Mouse (Mus musculus) neural tube, embryonic 11.5 days (tissue): ENCODE results near the gene Sema3a. TPM values are rescaled to one million over a fixed set of nuclear protein-coding genes. Genes with fewer than 3 reads are reported as not detected.

Experiments used
- ATAC-seq: fragments of 200-750 bp; cut with Nextera tagmentation; 2 replicates; pipeline ENCODE4 v1.8.0; 2017; ENCODE audit warnings: moderate number of reproducible peaks, mild to moderate bottlenecking, moderate TSS enrichment, moderate library complexity; ENCODE audit not compliant: insufficient read depth, low FRiP score, low TSS enrichment
- DNase-seq: peaks from one replicate; pipeline ENCODE4 v3.0.0-alpha.2; 2015; ENCODE audit warnings: low spot score
- H3K27ac ChIP-seq: fragments of 300-500 bp; sonication (generic); 2 replicates; pipeline ENCODE4 v1.5.1; 2014; ENCODE audit warnings: low read depth, mild to moderate bottlenecking, low read length
- H3K27me3 ChIP-seq: fragments of 300-500 bp; sonication (generic); 2 replicates; pipeline ENCODE4 v1.6.1; 2014; ENCODE audit warnings: mild to moderate bottlenecking, low read length, mixed read lengths; ENCODE audit not compliant: control insufficient read depth, insufficient read depth
- H3K36me3 ChIP-seq: fragments of 300-500 bp; sonication (generic); 2 replicates; pipeline ENCODE4 v1.6.1; 2014; ENCODE audit warnings: mild to moderate bottlenecking, low read length, moderate library complexity, mixed read lengths; ENCODE audit not compliant: control insufficient read depth, insufficient read depth
- H3K4me1 ChIP-seq: fragments of 300-500 bp; sonication (generic); 2 replicates; pipeline ENCODE4 v1.6.1; 2014; ENCODE audit warnings: low read length, mixed read lengths; ENCODE audit not compliant: control insufficient read depth, insufficient read depth
- H3K4me2 ChIP-seq: fragments of 300-500 bp; sonication (generic); 2 replicates; pipeline ENCODE4 v1.6.1; 2014; ENCODE audit warnings: low read depth, mild to moderate bottlenecking, moderate library complexity
- H3K4me3 ChIP-seq: fragments of 300-500 bp; sonication (generic); 2 replicates; pipeline ENCODE4 v1.5.1; 2014; ENCODE audit warnings: low read depth, low read length
- H3K9ac ChIP-seq: fragments of 300-500 bp; sonication (generic); 2 replicates; pipeline ENCODE4 v1.6.1; 2014; ENCODE audit warnings: mild to moderate bottlenecking, low read length
- H3K9me3 ChIP-seq: fragments of 300-500 bp; sonication (generic); 2 replicates; pipeline ENCODE4 v1.6.1; 2016; ENCODE audit warnings: low read length; ENCODE audit not compliant: control insufficient read depth
- WGBS: fragments of 180-500 bp; shearing (Covaris S2); extraction: QIAGEN DNeasy Blood & Tissue Kit; methylation state at CpG from one replicate; pipeline ENCODE4 v1.1.7; 2014; 5-methylcytosine and 5-hydroxymethylcytosine counted together
- polyA plus RNA-seq: library from polyadenylated mRNA; unstranded; fragments of >200 nt; fragmentation: Nextera tagmentation; extraction: Ambion mirVana; gene quantifications from 2 replicates; pipeline ENCODE4 v1.2.1, GENCODE M21; 2014

Gene Sema3a
- polyA plus RNA-seq, 1 experiment from 2014 or later, result 32.2 TPM

DNA sequence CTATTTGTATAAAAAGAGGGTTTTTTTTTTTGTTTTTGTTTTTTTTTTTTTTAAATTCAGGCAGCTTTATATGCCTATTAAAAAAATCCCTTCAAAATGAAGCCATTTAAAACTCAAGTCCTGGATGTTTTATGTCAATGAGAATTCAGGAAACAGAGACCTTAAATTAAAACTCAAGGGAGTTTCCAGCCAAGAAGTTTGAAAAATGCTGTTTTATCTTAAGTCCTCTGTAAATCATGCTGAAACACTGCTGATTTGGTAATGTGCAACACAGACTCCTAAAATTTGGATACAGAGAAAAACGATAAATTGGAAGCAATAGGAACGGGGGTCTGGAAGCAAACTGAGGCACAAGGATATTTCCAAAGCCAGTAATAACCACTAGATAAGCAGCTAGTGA is 490.7 kb downstream of the Sema3a start:
- H3K4me1 ChIP-seq, result no peaks in the 10 kb centered on the region
- no peak for ATAC-seq
- no peak overlapping the region for H3K4me3 ChIP-seq
- DNase-seq, result no peak
- H3K9ac ChIP-seq, result no peak overlapping the region
- no peaks in the 10 kb centered on the region for H3K36me3 ChIP-seq
- no peak overlapping the region for H3K4me2 ChIP-seq
- H3K27me3 ChIP-seq, result no peaks in the 10 kb centered on the region
- 91% methylated on average over 2 of the region's 2 CpGs for WGBS
- H3K9me3 ChIP-seq, result no peaks in the 10 kb centered on the region
- no peak overlapping the region for H3K27ac ChIP-seq

DNA sequence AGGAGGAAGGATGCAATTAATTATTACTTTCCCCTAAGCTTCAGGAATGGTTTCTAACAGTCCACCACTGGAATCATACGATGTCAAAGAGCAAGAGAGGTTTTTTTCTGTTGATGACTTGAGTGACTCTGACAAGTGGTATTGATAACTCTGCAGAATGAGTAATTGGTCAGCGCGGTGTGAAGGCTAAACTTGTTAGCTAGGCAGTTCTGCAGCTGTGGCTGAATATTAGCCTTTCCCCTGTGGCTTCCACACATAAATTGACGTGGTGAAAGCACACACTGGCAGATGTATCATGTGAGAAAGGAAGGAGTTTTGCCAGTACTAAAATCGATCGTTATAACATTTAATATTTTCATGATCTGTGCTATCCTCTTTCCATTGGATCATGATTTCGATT is 497.4 kb downstream of the Sema3a start:
- no peaks in the 10 kb centered on the region for H3K27me3 ChIP-seq
- H3K4me2 ChIP-seq, result no peak overlapping the region
- WGBS, result 76% methylated on average over 7 of the region's 7 CpGs
- H3K36me3 ChIP-seq, result no peaks in the 10 kb centered on the region
- H3K27ac ChIP-seq, result no peak overlapping the region
- H3K4me3 ChIP-seq, result no peak overlapping the region
- no peaks in the 10 kb centered on the region for H3K4me1 ChIP-seq
- DNase-seq (no peak), ATAC-seq (no peak)
- H3K9me3 ChIP-seq, result no peaks in the 10 kb centered on the region
- no peak overlapping the region for H3K9ac ChIP-seq

DNA sequence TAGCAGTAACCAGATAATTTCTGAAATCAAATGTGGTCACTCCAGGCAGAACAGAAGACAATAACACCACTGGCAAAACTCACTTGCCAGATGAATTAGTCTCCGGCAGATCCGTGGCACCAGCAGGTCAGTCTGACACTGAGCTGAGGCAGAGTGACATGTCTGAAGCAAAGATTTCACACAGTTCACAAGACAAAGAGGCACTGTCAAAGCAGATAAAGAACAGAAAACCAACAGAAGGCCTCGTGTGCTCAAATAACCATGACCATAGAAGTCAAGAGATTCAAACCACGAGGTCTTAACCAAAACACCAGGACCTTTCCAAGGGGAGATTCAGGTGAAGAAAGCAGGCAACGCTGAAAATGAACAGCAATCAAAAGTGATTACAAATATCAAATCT is 499.5 kb downstream of the Sema3a start:
- no peak overlapping the region for H3K4me2 ChIP-seq
- H3K36me3 ChIP-seq, result no peaks in the 10 kb centered on the region
- no peak overlapping the region for H3K4me3 ChIP-seq
- ATAC-seq (no peak), DNase-seq (no peak)
- no peak overlapping the region for H3K27ac ChIP-seq
- no peaks in the 10 kb centered on the region for H3K27me3 ChIP-seq
- no peaks in the 10 kb centered on the region for H3K4me1 ChIP-seq
- 36% methylated on average over 5 of the region's 5 CpGs for WGBS
- no peaks in the 10 kb centered on the region for H3K9me3 ChIP-seq
- H3K9ac ChIP-seq, result no peak overlapping the region

DNA sequence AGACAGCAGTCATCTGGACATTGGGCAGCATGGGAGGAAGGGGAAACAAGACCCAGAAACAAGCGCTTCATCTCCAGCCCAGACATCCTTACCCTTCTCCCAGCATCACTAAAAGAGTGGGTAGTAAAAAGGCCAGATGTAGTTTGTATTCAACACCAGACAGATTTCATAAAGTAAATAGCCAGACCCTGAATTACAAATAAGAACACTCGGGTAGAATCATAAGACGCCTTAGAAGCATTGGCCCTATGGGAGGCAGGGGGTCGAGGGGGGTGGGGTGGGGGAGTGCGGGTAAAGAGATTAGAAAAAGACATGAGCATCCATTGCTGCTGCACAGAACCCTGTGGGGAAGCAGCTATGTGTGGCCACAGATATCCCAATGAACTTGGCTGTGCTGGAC is 500.9 kb downstream of the Sema3a start:
- Histone ChIP-seq H3K27me3 (no peaks in the 10 kb centered on the region), H3K9me3 (no peaks in the 10 kb centered on the region), H3K9ac (no peak overlapping the region), H3K4me1 (no peaks in the 10 kb centered on the region), H3K4me3 (no peak overlapping the region), H3K4me2 (no peak overlapping the region), H3K36me3 (no peaks in the 10 kb centered on the region), H3K27ac (no peak overlapping the region)
- no peak for DNase-seq
- no peak for ATAC-seq
- 84% methylated on average over 5 of the region's 5 CpGs for WGBS

DNA sequence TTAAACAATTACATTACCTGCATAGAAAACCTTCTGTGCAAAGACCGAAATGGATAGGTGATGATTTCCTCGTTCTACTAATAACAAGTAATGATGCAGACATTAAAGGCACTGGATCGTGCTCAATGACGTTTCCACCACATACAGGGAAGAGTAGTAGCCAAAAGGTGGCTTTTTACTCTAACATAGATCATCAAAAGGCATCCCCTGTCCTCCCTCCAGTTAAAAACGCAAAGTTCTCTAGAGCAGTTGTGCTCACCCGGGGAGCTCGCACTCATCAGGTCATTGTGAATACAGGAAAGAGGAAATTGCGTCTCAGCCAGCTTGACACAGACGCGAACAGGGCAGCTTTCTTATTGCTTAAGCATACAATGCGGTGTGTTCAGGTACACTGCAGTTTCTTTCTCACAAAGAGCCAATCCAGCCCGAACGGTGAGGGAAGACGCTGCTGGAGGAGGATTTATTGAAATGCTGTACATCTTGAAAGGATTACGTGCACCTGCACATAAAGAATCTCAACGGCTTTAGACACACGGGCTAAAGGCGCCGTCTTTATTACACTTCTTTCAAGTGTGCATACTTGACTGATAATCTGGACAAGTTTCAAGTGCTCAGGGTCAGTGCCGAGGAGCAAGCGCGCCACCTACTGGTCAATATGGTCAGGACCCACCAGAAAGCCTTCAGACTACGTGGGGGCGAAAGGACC is 503.5 kb downstream of the Sema3a start:
- Histone ChIP-seq H3K4me2 (peak overlapping the region; percentile 38), H3K9ac (no peak overlapping the region), H3K4me1 (no peaks in the 10 kb centered on the region), H3K27me3 (no peaks in the 10 kb centered on the region), H3K36me3 (no peaks in the 10 kb centered on the region), H3K27ac (no peak overlapping the region), H3K9me3 (no peaks in the 10 kb centered on the region), H3K4me3 (peak overlapping the region; percentile 27)
- ATAC-seq, result peak; percentile 58; the same call in 1 of the 2 replicates
- 13% methylated on average over 24 of the region's 24 CpGs for WGBS
- DNase-seq, result peak; percentile 87

DNA sequence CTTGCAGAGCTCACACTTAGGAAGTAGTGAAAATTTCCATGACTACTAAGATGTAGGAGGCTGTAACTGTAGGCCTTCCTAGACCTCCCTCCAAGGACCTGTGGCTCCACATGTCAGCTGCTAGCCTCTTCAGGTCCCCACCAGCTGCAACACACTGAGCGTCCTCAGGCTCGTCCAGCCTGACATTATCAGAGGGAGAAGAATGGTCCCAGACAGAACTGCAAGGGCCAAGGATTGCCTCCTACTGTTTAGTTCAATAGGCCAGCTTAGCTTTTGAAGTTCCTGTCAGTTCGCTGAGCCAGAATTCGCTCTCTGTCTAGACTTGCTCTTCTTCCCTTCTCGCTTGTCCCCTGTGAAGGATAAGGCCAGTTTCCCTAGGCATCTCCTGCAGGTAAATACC is 504.7 kb downstream of the Sema3a start:
- DNase-seq (no peak), ATAC-seq (peak; percentile 8; the same call in 1 of the 2 replicates)
- H3K9me3 ChIP-seq, result no peaks in the 10 kb centered on the region
- H3K4me3 ChIP-seq, result no peak overlapping the region
- H3K4me1 ChIP-seq, result no peaks in the 10 kb centered on the region
- H3K36me3 ChIP-seq, result no peaks in the 10 kb centered on the region
- H3K4me2 ChIP-seq, result no peak overlapping the region
- H3K27ac ChIP-seq, result no peak overlapping the region
- H3K9ac ChIP-seq, result no peak overlapping the region
- 17% methylated on average over 5 of the region's 5 CpGs for whole genome bisulfite sequencing
- no peaks in the 10 kb centered on the region for H3K27me3 ChIP-seq

DNA sequence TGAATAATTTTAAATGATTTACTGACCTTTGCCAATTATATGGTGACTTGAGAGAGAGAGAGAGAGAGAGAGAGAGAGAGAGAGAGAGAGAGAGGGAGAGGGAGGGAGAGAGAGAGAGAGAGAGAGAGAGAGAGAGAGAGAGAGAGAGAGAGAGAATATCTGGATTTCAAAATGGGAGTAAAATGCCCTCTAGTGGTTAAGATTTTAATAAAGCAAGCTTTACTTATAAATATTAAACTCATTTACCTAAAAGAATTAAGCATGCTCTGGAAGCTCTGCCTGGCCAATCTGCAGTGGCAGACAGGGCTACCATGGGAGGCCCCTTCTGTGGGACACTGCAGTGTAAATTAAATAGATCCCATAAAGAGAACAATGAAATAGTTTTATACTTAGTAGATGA is 505.5 kb downstream of the Sema3a start:
- H3K9me3 ChIP-seq, result no peaks in the 10 kb centered on the region
- no peak for DNase-seq
- no peak overlapping the region for H3K4me2 ChIP-seq
- H3K27me3 ChIP-seq, result no peaks in the 10 kb centered on the region
- H3K9ac ChIP-seq, result no peak overlapping the region
- no peak overlapping the region for H3K4me3 ChIP-seq
- no peaks in the 10 kb centered on the region for H3K4me1 ChIP-seq
- ATAC-seq, result no peak
- no peak overlapping the region for H3K27ac ChIP-seq
- H3K36me3 ChIP-seq, result no peaks in the 10 kb centered on the region

DNA sequence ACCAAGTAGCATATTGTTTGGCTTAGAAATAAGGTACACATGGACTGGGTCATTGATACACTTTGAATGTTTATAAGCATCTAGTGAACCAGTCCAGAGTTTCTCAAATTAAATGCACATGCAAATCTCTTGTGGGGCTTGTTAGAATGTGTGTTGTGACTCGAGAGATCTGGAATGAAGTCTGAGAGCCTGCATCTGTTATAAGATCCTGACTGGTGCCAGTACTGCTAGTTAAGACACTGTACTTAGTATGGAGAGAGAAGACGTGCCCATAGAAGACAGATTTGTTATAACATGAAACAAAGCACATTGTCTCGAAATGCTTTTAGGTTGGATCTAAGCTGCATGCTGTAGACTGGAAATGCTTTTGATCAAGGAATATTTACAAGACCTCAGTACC is 511.0 kb downstream of the Sema3a start:
- Histone ChIP-seq H3K27ac (no peak overlapping the region), H3K36me3 (no peaks in the 10 kb centered on the region), H3K9ac (no peak overlapping the region), H3K4me1 (no peaks in the 10 kb centered on the region), H3K4me3 (no peak overlapping the region), H3K4me2 (no peak overlapping the region), H3K27me3 (no peaks in the 10 kb centered on the region), H3K9me3 (no peaks in the 10 kb centered on the region)
- ATAC-seq, result no peak
- WGBS, result 80% methylated on average over 3 of the region's 3 CpGs
- DNase-seq, result no peak
